Mouse (Mus musculus) stomach, embryonic 14.5 days (tissue): ENCODE measurements around the gene Ap1m2. TPM values are rescaled to one million over a fixed set of nuclear protein-coding genes. Genes with fewer than 3 reads are reported as not detected.

Experiments
- ATAC-seq: fragments of 200-750 bp; cut with Nextera tagmentation; 2 replicates; pipeline ENCODE4 v1.8.0; 2017; ENCODE audit warnings: low read depth, moderate TSS enrichment; ENCODE audit not compliant: insufficient number of reproducible peaks, insufficient read depth, low FRiP score
- H3K27ac ChIP-seq: fragments of 300-500 bp; sonication (generic); 2 replicates; pipeline ENCODE4 v1.5.1; 2014; ENCODE audit warnings: mild to moderate bottlenecking, low read length, moderate library complexity, mixed read lengths
- H3K27me3 ChIP-seq: fragments of 300-500 bp; sonication (generic); 2 replicates; pipeline ENCODE4 v1.6.1; 2014; ENCODE audit warnings: low read length, control low read depth, mixed read lengths; ENCODE audit not compliant: control insufficient read depth, insufficient read depth
- H3K36me3 ChIP-seq: fragments of 300-500 bp; sonication (generic); 2 replicates; pipeline ENCODE4 v1.6.1; 2014; ENCODE audit warnings: mild to moderate bottlenecking, control low read depth, low read length, moderate library complexity, mixed read lengths; ENCODE audit not compliant: control insufficient read depth, insufficient read depth
- H3K4me1 ChIP-seq: fragments of 300-500 bp; sonication (generic); 2 replicates; pipeline ENCODE4 v1.6.1; 2014; ENCODE audit warnings: low read length, control low read depth, mixed read lengths; ENCODE audit not compliant: control insufficient read depth, insufficient read depth
- H3K4me2 ChIP-seq: fragments of 300-500 bp; sonication (generic); replicated peaks from 2 replicates; pipeline ENCODE4 v1.6.1; 2014; ENCODE audit warnings: low read depth, low read length, control low read depth
- H3K4me3 ChIP-seq: fragments of 300-500 bp; sonication (generic); 2 replicates; pipeline ENCODE4 v1.5.1; 2014; ENCODE audit warnings: low read depth, low read length, control low read depth
- H3K9ac ChIP-seq: fragments of 300-500 bp; sonication (generic); replicated peaks from 2 replicates; pipeline ENCODE4 v1.6.1; 2014; ENCODE audit warnings: low read depth, mild to moderate bottlenecking, control low read depth, low read length, moderate library complexity, mixed read lengths
- H3K9me3 ChIP-seq: fragments of 300-500 bp; sonication (generic); 2 replicates; pipeline ENCODE4 v1.6.1; 2016; ENCODE audit warnings: low read depth, low read length, control low read depth; ENCODE audit not compliant: control insufficient read depth
- WGBS: fragments of 180-500 bp; shearing (Covaris S2); extraction: QIAGEN DNeasy Blood & Tissue Kit; methylation state at CpG from one replicate; pipeline ENCODE4 v1.1.7; 2014; 5-methylcytosine and 5-hydroxymethylcytosine counted together
- polyA plus RNA-seq: library from polyadenylated mRNA; unstranded; fragments of >200 nt; fragmentation: Nextera tagmentation; extraction: Ambion mirVana; gene quantifications from 2 replicates; pipeline ENCODE4 v1.2.1, GENCODE M21; 2014

Ap1m2 gene
- polyA plus RNA-seq, 1 experiment from 2014 or later, result 54.4 TPM

- no peak for ATAC-seq
- peak overlapping the region; percentile 34 for H3K9ac ChIP-seq
- H3K27me3 ChIP-seq, result no peaks in the 10 kb centered on the region
- H3K27ac ChIP-seq, result no peak overlapping the region; the same call in 1 of the 2 replicates
- H3K4me1 ChIP-seq, result peaks cover 9% of the 10 kb centered on the region; the same call in 1 of the 2 replicates
- peak overlapping the region; percentile 91 for H3K4me2 ChIP-seq
- no peaks in the 10 kb centered on the region for H3K9me3 ChIP-seq
- WGBS, result 10% methylated on average over 6 of the region's 6 CpGs
- no peaks in the 10 kb centered on the region for H3K36me3 ChIP-seq
- peak overlapping the region; percentile 50 for H3K4me3 ChIP-seq
Measured at GRCm38 (mm10) chr9:21321513-21321835, 9.3 kb upstream of the Ap1m2 start.

DNA sequence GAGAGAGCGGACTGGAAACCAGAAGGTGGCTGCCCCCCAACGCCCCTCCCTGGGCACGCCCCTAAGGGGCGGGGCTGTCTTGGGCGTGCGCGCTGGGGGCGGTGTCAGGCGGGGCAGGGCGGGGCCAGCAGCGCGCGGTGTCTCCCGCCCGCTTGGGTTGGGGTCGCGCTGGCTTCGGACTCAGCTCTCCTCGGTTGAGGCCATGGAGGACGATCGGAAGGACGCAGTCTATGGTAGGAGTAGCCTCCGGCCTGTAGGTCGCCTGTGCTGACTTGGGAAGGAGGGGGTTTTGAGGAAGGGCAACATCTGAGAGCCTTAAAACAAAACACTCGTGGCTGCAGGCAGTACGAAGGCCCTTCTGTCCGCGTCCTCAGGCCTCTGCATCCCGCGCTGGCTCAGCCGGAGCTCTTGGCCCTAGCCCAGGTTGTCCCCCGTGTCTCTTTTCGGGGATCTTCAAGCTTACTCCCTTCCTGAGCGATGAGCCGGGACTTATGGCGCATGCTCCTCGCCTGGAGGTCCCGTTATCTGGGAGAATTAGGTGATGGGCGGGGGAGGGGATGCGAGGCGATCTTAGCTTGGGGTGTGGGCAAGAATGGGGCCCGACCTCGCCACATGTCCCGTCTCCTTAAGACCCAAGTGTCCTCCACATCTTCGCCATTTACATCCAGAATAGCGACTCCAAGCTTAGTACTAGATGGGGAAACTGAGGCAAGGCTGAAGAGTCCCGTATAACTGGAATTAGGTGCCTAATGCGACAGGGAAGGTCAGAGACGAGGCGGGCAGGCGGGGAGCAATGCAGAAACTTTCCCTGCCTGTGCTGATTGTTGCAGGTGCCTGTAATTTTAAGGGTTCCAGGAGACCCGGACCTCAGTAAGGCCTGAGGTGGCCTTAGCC is 8.7 kb upstream of the Ap1m2 start, which contains the start of gene Slc44a2:
TSS of gene Slc44a2 (plus strand) at position 80 of the 894 bp plus-strand sequence.
- H3K9me3 ChIP-seq, result no peaks in the 10 kb centered on the region
- peak within 1 kb of the TSS; percentile 34 for H3K9ac ChIP-seq
- peaks cover 9% of the 10 kb centered on the region; the same call in 1 of the 2 replicates for H3K4me1 ChIP-seq
- peak; percentile 90 for ATAC-seq
- H3K4me2 ChIP-seq, result peak within 1 kb of the TSS; percentile 91
- H3K27me3 ChIP-seq, result no peaks in the 10 kb centered on the region
- H3K27ac ChIP-seq, result peak within 1 kb of the TSS; percentile 0; the same call in 1 of the 2 replicates
- 2% methylated on average over 52 of the region's 52 CpGs for WGBS
- H3K4me3 ChIP-seq, result peak within 1 kb of the TSS; percentile 50
- no peaks in the 10 kb centered on the region for H3K36me3 ChIP-seq

DNA sequence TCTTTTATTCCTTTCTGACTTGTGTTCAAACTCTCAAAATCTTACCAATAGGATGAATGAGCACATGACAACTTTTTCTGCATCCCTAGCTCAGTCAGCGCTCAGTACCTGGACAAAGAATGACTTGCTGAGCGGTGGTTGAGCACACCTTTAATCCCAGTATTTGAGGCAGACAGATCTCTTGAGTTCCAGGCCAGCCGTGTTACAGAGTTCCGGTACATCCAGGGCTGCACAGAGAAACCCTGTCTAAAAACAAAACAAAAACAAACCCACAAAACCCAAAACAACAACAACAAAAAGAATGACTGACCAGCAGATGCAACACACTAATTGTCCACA is 8.1 kb upstream of the Ap1m2 start:
- Histone ChIP-seq H3K4me2 (peak overlapping the region; percentile 91), H3K27me3 (no peaks in the 10 kb centered on the region), H3K9me3 (no peaks in the 10 kb centered on the region), H3K27ac (no peak overlapping the region), H3K4me1 (peaks cover 9% of the 10 kb centered on the region; the same call in 1 of the 2 replicates), H3K36me3 (no peaks in the 10 kb centered on the region), H3K4me3 (peak overlapping the region; percentile 50), H3K9ac (peak overlapping the region; percentile 34)
- ATAC-seq, result no peak
- WGBS, result 29% methylated on average over 4 of the region's 4 CpGs

DNA sequence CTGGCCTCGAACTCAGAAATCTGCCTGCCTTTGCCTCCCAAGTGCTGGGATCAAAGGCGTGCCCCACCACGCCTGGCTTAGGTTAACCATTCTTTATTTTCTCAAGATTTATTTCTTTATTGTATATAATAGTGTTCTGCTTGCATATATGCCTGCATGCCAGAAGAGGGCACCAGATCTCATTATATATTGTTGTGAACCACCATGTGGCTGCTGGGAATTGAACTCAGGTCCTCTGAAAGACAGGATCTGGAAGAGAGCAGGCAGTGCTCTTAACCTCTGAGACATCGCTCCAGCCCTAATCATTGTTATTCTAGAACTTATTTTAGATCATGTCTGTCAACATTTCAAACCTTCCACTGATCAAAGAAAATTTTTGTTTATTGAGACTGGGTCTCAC is 7.4 kb upstream of the Ap1m2 start:
- ATAC-seq, result no peak
- no peak overlapping the region for H3K4me3 ChIP-seq
- H3K36me3 ChIP-seq, result no peaks in the 10 kb centered on the region
- peaks cover 9% of the 10 kb centered on the region; the same call in 1 of the 2 replicates for H3K4me1 ChIP-seq
- no peak overlapping the region for H3K4me2 ChIP-seq
- H3K27ac ChIP-seq, result no peak overlapping the region
- WGBS, result 91% methylated on average over 4 of the region's 4 CpGs
- no peak overlapping the region for H3K9ac ChIP-seq
- no peaks in the 10 kb centered on the region for H3K27me3 ChIP-seq
- H3K9me3 ChIP-seq, result no peaks in the 10 kb centered on the region

- 90% methylated on average over 6 of the region's 6 CpGs for WGBS
- ATAC-seq, result no peak
- Histone ChIP-seq H3K36me3 (no peaks in the 10 kb centered on the region), H3K27ac (no peak overlapping the region), H3K27me3 (no peaks in the 10 kb centered on the region), H3K9ac (no peak overlapping the region), H3K4me1 (peaks cover 9% of the 10 kb centered on the region; the same call in 1 of the 2 replicates), H3K4me3 (no peak overlapping the region), H3K9me3 (no peaks in the 10 kb centered on the region), H3K4me2 (no peak overlapping the region)
Measured at GRCm38 (mm10) chr9:21318792-21319191, 6.7 kb upstream of the Ap1m2 start.

- Histone ChIP-seq H3K27ac (no peak overlapping the region), H3K4me1 (peaks cover 2% of the 10 kb centered on the region; the same call in 1 of the 2 replicates), H3K4me3 (no peak overlapping the region), H3K36me3 (no peaks in the 10 kb centered on the region), H3K9ac (no peak overlapping the region), H3K4me2 (no peak overlapping the region), H3K27me3 (peaks cover 7% of the 10 kb centered on the region; the same call in 1 of the 2 replicates), H3K9me3 (no peaks in the 10 kb centered on the region)
- no peak for ATAC-seq
- WGBS, result 72% methylated on average over 7 of the region's 7 CpGs
Measured at GRCm38 (mm10) chr9:21316696-21317095, 4.6 kb upstream of the Ap1m2 start.

DNA sequence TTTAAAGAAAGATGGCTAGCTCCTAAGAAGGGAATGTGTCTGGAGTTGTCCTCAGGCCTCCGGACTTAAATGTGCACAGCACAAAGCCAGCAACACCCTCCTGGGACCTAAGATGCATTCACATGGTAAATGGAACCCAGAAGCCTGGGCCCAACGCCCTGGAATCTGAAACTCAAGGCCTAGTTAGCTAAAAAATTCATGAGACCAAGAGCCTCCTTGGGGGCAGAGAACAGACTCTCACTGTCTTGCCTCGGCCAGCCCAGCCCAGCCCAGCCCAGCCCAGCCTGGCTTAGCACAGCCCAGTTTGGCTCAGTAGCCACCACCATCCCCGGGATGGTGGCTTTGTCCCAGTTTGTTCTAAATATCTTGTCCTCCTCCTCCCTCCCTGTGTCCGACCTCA is 3.3 kb upstream of the Ap1m2 start:
- no peak overlapping the region for H3K27ac ChIP-seq
- H3K4me1 ChIP-seq, result no peaks in the 10 kb centered on the region
- H3K9me3 ChIP-seq, result no peaks in the 10 kb centered on the region
- H3K4me2 ChIP-seq, result no peak overlapping the region
- H3K4me3 ChIP-seq, result no peak overlapping the region
- H3K9ac ChIP-seq, result no peak overlapping the region
- 51% methylated on average over 5 of the region's 5 CpGs for WGBS
- H3K27me3 ChIP-seq, result peaks cover 7% of the 10 kb centered on the region; the same call in 1 of the 2 replicates
- ATAC-seq, result no peak
- H3K36me3 ChIP-seq, result no peaks in the 10 kb centered on the region

- WGBS, result 88% methylated on average over 9 of the region's 9 CpGs
- Histone ChIP-seq H3K9ac (no peak overlapping the region), H3K9me3 (no peaks in the 10 kb centered on the region), H3K4me2 (no peak overlapping the region), H3K36me3 (no peaks in the 10 kb centered on the region), H3K4me3 (no peak overlapping the region), H3K4me1 (no peaks in the 10 kb centered on the region), H3K27ac (no peak overlapping the region), H3K27me3 (peaks cover 7% of the 10 kb centered on the region; the same call in 1 of the 2 replicates)
- ATAC-seq, result no peak
Measured at GRCm38 (mm10) chr9:21314367-21315140, 2.4 kb upstream of the Ap1m2 start.
